Mouse (Mus musculus): Measurements from ENCODE around the gene Samd14.
"Not testable (repeated sequence)": the region's sequence is repeated elsewhere in the genome, so short reads cannot be mapped to it uniquely, and the experiment has no call there.

Gene Samd14

GRCm38 (mm10) chr11:95009629-95010014 is at the start of gene Samd14:
Gene Samd14, plus strand, starts transcription at chr11:95009879.
- peak; percentile 59 for DNase-seq

GRCm38 (mm10) chr11:94962534-94963101 is 47.1 kb upstream of the Samd14 start:
- no peak for DNase-seq

GRCm38 (mm10) chr11:94967419-94967818 is 42.3 kb upstream of the Samd14 start, which contains the start of gene Hils1:
Gene Hils1, plus strand, starts transcription at chr11:94967593.
- DNase-seq: no peak

GRCm38 (mm10) chr11:94968187-94968586 is 41.5 kb upstream of the Samd14 start:
- DNase-seq: no peak

- DNase-seq: not testable (repeated sequence)
Measured at GRCm38 (mm10) chr11:94969709-94970108, 40.0 kb upstream of the Samd14 start.

GRCm38 (mm10) chr11:94970210-94970943 is 39.3 kb upstream of the Samd14 start:
- DNase-seq: peak; percentile 80

- DNase-seq: no peak
Measured at GRCm38 (mm10) chr11:94971895-94972615, 37.6 kb upstream of the Samd14 start.

- DNase-seq: no peak
Measured at GRCm38 (mm10) chr11:94972887-94973286, 36.8 kb upstream of the Samd14 start.

- DNase-seq: no peak
Measured at GRCm38 (mm10) chr11:94973313-94973712, 36.4 kb upstream of the Samd14 start.

- DNase-seq: no peak
Measured at GRCm38 (mm10) chr11:94974951-94975350, 34.7 kb upstream of the Samd14 start.

GRCm38 (mm10) chr11:94976199-94976598 is 33.5 kb upstream of the Samd14 start, which contains the start of gene Sgca:
Gene Sgca, minus strand, starts transcription at chr11:94976327.
- no peak for DNase-seq

- DNase-seq: no peak
Measured at GRCm38 (mm10) chr11:94978178-94978915, 31.3 kb upstream of the Samd14 start.

GRCm38 (mm10) chr11:94978947-94979346 is 30.7 kb upstream of the Samd14 start:
- peak; percentile 95 for DNase-seq

- DNase-seq: no peak
Measured at GRCm38 (mm10) chr11:94979462-94980179, 30.1 kb upstream of the Samd14 start.

- DNase-seq: no peak
Measured at GRCm38 (mm10) chr11:94985140-94985539, 24.5 kb upstream of the Samd14 start.

GRCm38 (mm10) chr11:94985822-94986221 is 23.9 kb upstream of the Samd14 start:
- DNase-seq: no peak

GRCm38 (mm10) chr11:94986435-94986834 is 23.2 kb upstream of the Samd14 start:
- no peak for DNase-seq

GRCm38 (mm10) chr11:94987341-94987740 is 22.3 kb upstream of the Samd14 start:
- DNase-seq: no peak

GRCm38 (mm10) chr11:94987851-94988250 is 21.8 kb upstream of the Samd14 start:
- no peak for DNase-seq

GRCm38 (mm10) chr11:94988780-94989561 is 20.7 kb upstream of the Samd14 start:
- DNase-seq: peak; percentile 26

GRCm38 (mm10) chr11:94989562-94990017 is 20.1 kb upstream of the Samd14 start:
- peak; percentile 82 for DNase-seq
